Mouse (Mus musculus) telencephalon, adult 2 months (tissue): ENCODE results near the gene Acyp1.

ENCODE experiments used
- DNase-seq: peaks from one replicate; pipeline ENCODE4 v3.0.0-alpha.2; 2011; ENCODE audit warnings: low read depth, low spot score

The Acyp1 gene

DNA sequence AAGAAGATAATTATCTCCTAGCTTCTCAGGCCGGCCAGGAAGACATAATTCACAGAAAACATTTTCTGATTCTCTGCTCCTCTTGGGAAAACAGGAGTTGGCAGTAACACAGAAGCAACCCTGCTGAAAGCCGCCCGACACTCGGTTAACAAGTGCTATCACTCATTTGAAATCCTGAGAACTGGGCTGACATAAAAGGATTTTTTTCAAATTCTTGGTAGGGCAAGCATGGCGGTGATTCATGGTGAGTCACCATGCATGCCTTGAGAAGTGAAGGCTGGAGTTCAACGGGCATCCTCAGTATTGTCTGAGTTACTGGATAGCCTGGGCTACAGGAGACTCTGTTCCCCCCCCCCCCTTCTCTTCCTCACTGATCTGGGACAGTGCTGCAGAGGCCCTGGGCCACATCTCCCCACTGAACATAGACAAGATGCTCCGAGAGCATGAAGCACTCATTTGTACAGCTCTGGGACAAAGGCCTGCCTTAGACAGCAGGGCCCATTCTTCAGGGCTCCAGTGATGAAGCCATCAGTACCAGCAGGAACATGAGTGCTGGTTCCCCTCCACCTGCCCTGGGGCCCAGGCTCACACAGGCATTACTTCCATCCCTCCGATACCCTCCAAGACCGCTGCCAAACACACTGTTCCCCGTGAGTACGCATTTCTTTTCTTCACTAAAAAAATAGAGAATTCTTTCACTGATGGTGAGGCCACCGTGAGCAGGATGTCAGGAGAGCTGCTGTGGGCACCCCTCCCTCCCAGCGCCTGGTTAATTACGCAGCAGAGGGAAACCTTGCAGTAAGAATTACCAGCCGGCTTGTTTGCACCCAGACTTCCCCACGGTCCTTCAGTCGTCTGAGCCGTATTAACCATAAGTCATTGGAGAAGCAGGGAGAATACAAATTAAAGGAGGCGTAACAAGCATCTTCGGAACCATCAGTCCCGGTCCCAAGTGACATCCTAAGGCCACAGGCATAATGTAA, 54.6 kb downstream of the Acyp1 start:
- DNase-seq = no peak

DNA sequence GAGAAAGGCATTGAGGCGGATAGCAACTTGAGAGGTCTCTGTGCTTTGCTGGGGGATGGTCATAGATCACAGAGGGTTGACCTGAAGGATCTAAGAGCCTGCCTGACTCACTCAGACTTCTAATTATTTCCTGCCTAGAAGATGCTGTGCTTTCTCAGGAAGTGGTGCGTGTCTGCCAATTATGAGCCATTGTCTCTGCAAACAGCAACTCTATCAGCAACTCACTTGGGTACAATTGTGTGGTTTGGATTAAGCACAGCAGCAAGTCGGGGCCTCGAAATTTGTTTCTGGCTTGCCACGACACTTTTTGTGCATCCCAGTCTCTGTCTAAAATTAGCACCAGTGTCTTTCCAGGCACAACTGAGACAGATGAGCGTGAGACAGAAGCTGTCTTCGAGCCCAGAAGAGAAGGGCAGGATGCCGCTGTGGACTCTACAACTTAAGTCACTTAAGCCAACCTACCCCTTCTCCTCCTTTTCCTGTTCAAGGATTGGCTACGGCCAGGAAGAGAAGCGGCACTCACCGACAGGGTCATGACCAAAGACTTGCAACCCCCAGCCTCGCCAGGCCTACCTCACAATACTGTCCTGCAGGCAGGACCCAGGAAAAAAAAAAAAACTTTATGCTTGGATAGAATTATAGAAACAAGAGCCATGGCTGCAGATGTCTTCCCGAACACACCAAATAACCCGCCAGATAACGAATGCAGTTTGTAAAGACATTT, 60.2 kb downstream of the Acyp1 start:
- no peak for DNase-seq

DNA sequence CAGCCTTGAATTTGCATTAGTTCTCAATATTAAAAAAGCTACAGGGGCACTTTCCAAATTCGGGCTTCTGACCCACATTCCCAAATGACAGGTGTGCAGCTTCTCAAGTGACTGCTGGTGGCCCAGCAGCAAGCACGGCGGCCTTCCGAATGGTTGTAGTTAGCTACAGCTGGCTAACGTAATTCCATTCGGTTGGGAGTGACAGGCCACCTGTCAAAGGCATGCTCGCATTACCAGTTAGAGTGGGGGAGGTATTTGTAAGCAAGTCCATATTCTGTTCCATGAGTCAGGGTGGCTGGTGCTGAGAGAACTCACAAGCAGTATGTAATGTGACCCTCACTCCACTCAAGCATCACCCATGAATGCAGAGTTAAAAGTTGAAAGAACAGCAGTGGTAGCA, 61.0 kb downstream of the Acyp1 start:
- no peak for DNase-seq
